Mouse (Mus musculus) liver, embryonic 14.5 days (tissue): ENCODE measurements at regions not wholly inside any gene's neighbourhood (a gene's known extent, or its start where the extent isn't known, plus 50 kb on each side); places are given as distances from the start of the nearest gene placed in this dataset.

Experiments used
- CTCF ChIP-seq: IDR thresholded peaks from 2 replicates; pipeline ENCODE4 v1.5.1; 2016; ENCODE audit warnings: antibody characterized with exemption, low read depth, control low read depth
- EP300 ChIP-seq: IDR thresholded peaks from 2 replicates; pipeline ENCODE4 v1.6.1; 2016; ENCODE audit warnings: antibody characterized with exemption, low read depth

GRCm38 (mm10) chr1:42018966-42019365 lies 676.6 kb upstream of the Pou3f3 start:
- TF ChIP-seq CTCF (no peak), EP300 (no peak)
